In genomic region chr15:83779387-83779786, GRCm38 (mm10) we compare ENCODE assay signal across 9 mouse cellular contexts. TPM values are rescaled to one million over a fixed set of nuclear protein-coding genes. Genes with fewer than 3 reads are reported as not detected.
DNase-seq lines count a peak whose midpoint lies in the region; ATAC-seq lines count a peak whose summit lies in the region.
"Had no signal": no experiment of that assay in that cellular context is flagged by ENCODE, and none has a peak within 500 bp of the region (broad histone marks: within the 10 kb centered on the region; RNA-seq: fewer than 3 reads in every experiment).

Gene Mpped1 (plus strand): TSS chr15:83779467.

- peak within 1 kb of the TSS; percentile 89 for H3K4me2 ChIP-seq in forebrain, embryonic 12.5 days
- H3K4me2 ChIP-seq in neural tube, embryonic 12.5 days (replicated peaks): peak within 1 kb of the TSS; percentile 95

- peaks cover 31% of the 10 kb centered on the region for H3K4me1 ChIP-seq in forebrain, embryonic 12.5 days
- H3K4me1 ChIP-seq in neural tube, embryonic 12.5 days: peaks cover 14% of the 10 kb centered on the region

- peak within 1 kb of the TSS; percentile 60; the same call in 1 of the 2 replicates for H3K27ac ChIP-seq in forebrain, embryonic 12.5 days
- no peak within 1 kb of the TSS for H3K27ac ChIP-seq in neural tube, embryonic 12.5 days

- 2% methylated on average over 22 of the region's 37 CpGs for WGBS in forebrain, embryonic 12.5 days
- 3% methylated on average over 37 of the region's 37 CpGs for WGBS in neural tube, embryonic 12.5 days

- peak within 1 kb of the TSS; percentile 85 for H3K9ac ChIP-seq in forebrain, embryonic 12.5 days
- peak within 1 kb of the TSS; percentile 74 for H3K9ac ChIP-seq in neural tube, embryonic 12.5 days

- H3K4me3 ChIP-seq in forebrain, embryonic 12.5 days (replicated peaks): peak within 1 kb of the TSS; percentile 79
- H3K4me3 ChIP-seq in neural tube, embryonic 12.5 days: peak within 1 kb of the TSS; percentile 62

- H3K27me3 ChIP-seq in forebrain, embryonic 12.5 days: peaks cover 38% of the 10 kb centered on the region
- H3K27me3 ChIP-seq in neural tube, embryonic 12.5 days (replicated peaks): peaks cover 39% of the 10 kb centered on the region

- H3K36me3 ChIP-seq in forebrain, embryonic 12.5 days (replicated peaks): no peaks in the 10 kb centered on the region
- no peaks in the 10 kb centered on the region for H3K36me3 ChIP-seq in neural tube, embryonic 12.5 days

- H3K9me3 ChIP-seq in forebrain, embryonic 12.5 days: no peaks in the 10 kb centered on the region
- no peaks in the 10 kb centered on the region for H3K9me3 ChIP-seq in neural tube, embryonic 12.5 days

- no peak for DNase-seq in layer of hippocampus, adult 8-10 months (ENCODE audit: low spot score in 2 of 2)
- no peak for DNase-seq in layer of hippocampus, adult 9-11 months
- no peak for DNase-seq in left cerebral cortex, adult 8-10 months (ENCODE audit: low spot score in 2 of 2)
- DNase-seq in cerebellum, postnatal 4 days (ENCODE audit: low spot score in 2 of 2): no peak
- no peak for DNase-seq in urinary bladder, postnatal 4 days (ENCODE audit: low spot score in 2 of 2)
- no peak for DNase-seq in right cerebral cortex, postnatal 36 days (ENCODE audit: low spot score in 2 of 2)

- ATAC-seq in forebrain, embryonic 12.5 days (ENCODE audit: low FRiP score): peak; percentile 47
- no peak for ATAC-seq in neural tube, embryonic 12.5 days (ENCODE audit: low FRiP score, low read depth)

RNA-seq across cellular contexts. Expression of gene Mpped1, which starts in this region (rescaled TPM):
- total RNA-seq in layer of hippocampus, adult 8-10 months (2022): 100 to 1,000 TPM; 164 to 204 (median 185) TPM
- 30.6 and 41.1 TPM in 2 replicates for polyA plus RNA-seq in forebrain, embryonic 12.5 days (2016; fragmentation: Nextera tagmentation; extraction: Ambion mirVana)
- 100 to 1,000 TPM; 172 to 194 (median 178) TPM for total RNA-seq in left cerebral cortex, adult 8-10 months (2022)
- polyA plus RNA-seq in neural tube, embryonic 12.5 days (2016; fragmentation: Nextera tagmentation; extraction: Ambion mirVana): 3.9 and 4.0 TPM in 2 replicates
- polyA plus RNA-seq: small intestine, adult 2 months had no signal
